Mouse (Mus musculus): Measurements from ENCODE around the gene Ndufb5.

GRCm38 (mm10) chr3:32713711-32714110, 23.1 kb upstream of the Ndufb5 start:
- TF ChIP-seq CTCF (IDR thresholded peaks at IDR 0.05; ENCODE audit: extremely low read depth, insufficient read depth, low read length) (no peak), POLR2A (IDR thresholded peaks at IDR 0.05; ENCODE audit: extremely low read depth, insufficient read depth, low read length) (no peak)
